Mouse (Mus musculus): ENCODE data around the gene Eif2s1. TPM values are rescaled to one million over a fixed set of nuclear protein-coding genes. Genes with fewer than 3 reads are reported as not detected.

The Eif2s1 gene
- 10 to 100 TPM; 48.4 to 63.7 TPM for total RNA-seq (2021)

DNA sequence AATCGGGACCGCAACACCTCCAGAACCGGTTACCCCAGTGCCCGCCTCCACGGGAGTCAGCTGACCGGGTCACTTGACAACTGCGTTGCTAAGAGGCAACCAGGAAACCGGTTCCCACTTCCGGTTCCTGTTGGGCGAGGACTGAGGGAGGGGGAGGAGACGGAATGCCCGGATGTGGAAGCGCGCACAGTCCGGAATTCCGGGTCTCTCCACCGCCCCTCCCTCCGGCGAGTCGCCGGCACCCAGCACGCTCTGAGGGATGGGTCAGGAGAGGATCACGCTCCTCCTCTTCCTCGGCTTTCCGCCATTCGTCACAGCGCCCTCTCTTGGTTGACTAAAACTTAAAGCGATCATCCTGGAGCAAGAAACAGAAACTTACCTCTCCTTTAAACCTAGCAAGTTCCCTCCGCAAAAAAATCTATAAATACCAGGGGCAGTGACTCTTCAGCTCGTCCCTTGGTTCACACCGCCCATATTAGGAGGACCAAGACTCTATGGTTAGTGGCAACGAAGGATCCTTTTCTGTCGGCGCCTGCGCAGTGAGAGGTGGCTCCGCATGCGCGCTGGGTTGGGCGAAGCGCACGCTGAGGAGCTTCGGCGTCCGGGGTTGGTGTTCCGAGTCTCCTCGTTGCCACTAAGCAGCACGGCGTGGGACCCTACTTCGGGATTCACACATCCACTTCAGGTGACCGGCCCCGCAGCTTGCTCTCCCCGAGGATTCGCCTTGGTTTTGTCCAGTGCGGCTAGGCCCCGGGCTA, at the start of gene Eif2s1, which contains the start of gene Atp6v1d:
TSS of gene Eif2s1 (plus strand) at position 324 of the 758 bp plus-strand sequence.
TSS of gene Atp6v1d (minus strand) at position 143 of the 758 bp plus-strand sequence.
- DNase-seq (ENCODE audit: low spot score in 2 of 2): peak; percentile 98 to 100
- intact Hi-C loops (cut with DNase I): loop anchor here (2.0 to 5.0 kb wide), 4 partner anchors 113 to 634 kb away; partner anchors contain the start of genes Gphn, Mpp5 and Vti1b

DNA sequence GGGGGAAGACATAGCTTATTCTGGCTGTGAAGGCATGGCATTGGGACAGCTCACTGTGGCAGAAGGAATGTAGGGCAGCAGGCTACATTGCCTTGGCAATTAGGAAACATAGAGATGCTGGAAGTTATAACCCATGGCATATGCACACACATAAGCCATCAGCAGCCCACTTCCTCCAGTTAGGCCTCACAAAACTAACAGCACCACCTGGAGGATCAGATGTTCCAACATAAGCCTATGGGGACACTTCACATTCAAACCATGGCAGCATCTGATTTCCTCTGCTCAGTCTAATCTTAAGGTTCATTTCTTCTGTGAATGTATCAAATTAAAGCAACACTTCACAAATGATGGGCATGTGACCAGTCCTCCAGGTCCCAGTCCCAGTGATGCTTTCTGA, 47.2 kb upstream of the Eif2s1 start:
- DNase-seq (ENCODE audit: low spot score in 2 of 2): no peak
- intact Hi-C loops (cut with DNase I): no loop called here

DNA sequence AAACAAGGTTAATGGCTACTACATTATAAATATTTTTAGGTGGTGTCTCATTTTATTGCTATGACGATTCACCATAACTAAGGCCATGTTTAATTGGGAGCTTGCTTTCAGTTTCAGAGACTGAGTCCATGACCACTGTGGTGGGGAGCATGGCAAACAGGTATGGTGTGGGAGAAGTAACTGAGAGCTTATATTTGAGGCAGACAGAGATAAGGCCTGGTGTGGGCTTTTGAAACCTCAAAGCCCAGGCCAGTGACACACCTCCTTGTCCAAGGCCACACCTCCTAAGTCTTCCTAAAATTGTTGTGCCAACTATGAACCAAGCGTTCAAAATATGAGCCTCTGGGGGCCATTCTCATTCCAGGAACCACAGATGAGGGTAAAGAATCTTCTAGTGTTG, 27.1 kb upstream of the Eif2s1 start:
- intact Hi-C loops (cut with DNase I): loop anchor here (10.0 kb wide), 1 partner anchor 780 kb away; no protein-coding TSS in a partner anchor

DNA sequence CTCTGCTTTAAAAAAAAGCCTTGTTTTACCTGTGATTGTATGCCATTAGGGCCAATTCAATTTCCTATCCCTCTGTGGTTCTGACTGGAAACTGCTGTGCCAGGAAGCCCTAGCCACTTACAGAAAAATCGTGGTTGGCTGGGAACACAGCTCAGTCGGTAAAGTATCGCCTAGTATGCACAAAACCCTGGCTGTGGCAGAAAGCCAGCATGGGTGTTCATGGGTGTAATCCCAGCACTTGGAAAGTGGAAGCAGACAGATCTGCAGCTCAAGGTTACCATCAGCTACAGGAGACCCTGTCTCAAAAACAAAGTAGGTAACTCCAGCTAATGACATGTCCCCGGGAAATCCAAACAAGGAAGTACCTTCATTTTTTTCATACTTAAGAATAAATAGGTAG, 21.7 kb upstream of the Eif2s1 start:
- DNase-seq (ENCODE audit: low spot score in 2 of 2): peak in 1 of 2 experiments; percentile 15
- intact Hi-C loops (cut with DNase I): loop anchor here (10.0 kb wide), 1 partner anchor 785 kb away; no protein-coding TSS in a partner anchor

More for the DNA sequence above, 27.1 kb upstream of the Eif2s1 start:
- no peak for DNase-seq (ENCODE audit: low spot score in 2 of 2)

DNA sequence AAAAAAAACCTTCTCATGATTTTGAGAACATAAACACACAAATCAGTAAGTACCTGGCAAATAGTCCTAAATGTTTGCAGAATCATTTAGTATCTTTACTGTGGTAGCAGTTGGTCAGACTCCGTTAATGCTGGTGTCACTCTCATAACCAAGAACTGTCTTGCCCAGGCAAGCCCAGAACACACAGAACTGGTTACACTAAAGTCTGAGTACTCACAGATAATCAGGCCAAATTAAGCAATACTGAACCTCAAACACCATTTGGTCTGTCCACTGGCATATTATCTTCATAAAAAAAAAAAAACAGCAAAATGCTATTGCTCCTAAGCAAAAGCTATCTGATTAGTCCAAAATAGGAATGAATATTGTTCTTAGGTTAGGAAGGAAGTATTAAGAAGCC, 19.2 kb upstream of the Eif2s1 start:
- intact Hi-C loops (cut with DNase I): no loop called here
- DNase-seq (ENCODE audit: low spot score in 2 of 2): no peak

DNA sequence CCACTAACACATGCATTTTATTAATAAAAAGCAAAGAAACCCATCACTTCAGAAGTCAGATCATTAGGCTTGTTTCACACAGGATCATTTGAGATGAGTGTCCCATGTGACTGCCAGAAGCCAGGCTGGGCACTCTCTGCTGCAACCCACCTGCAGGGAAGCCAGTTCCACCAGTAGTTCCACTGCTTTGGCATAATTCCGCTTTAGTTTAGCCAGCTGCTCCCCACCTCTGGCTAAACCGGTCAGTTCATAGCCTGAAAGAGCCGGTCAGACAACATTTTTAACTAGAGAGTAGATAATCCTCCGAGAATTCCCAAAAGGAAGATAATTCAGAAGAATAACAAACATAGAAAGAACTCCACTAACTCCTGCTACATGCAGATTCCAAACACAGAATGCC, 13.4 kb upstream of the Eif2s1 start:
- intact Hi-C loops (cut with DNase I): no loop called here
- no peak for DNase-seq (ENCODE audit: low spot score in 2 of 2)

DNA sequence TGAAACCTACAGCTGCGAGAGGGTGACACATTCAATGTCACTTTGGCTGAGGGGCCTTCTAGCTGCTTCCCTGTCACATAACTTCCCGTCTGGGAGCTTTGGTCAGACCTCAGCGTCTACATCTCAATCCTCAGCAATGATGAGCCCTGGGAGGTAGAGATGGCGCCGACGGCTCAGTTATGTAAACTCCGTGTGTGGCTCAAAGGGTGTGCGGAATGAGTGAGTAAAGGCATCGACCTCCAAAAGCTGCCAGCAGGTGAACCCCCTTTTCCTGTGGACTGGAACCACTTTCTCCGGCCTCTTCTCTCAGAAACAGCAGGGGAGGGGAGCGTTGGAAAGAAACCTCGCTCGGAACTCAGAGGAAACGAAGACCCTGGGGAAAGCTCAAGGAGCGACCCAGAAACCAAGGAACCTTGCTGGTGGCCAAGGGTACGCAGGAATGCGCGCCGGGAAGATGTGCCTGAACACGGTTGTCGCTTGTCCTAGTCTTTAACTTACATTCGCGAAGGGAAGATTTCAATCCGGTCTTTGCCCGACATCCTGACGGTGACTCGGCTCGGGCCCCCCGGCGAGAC, 611 bp upstream of the Eif2s1 start:
- DNase-seq (ENCODE audit: low spot score in 2 of 2): no peak

DNA sequence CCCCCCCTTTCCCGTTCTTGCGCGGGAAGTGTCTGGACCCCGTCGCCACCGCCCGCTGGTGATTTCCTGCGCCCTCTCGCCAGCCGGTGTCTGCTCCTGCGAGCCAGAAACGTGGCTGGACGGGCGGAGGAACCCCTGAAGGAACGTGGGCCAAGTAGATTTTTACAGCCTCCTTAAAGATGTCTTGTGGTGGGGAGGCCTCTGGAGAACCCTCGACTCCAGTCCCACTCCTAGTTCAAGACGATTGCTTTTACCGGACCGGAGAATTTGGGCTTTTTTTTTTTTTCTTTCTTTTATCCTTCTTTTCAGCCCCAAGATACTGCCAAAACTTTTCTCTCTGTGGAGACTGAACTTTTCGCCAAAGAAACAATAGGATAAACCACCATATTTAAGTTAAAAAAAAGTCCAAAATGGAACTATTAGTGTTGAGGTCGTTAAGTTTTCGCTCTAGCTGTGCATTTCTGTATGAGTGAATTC, 673 bp downstream of the Eif2s1 start:
- DNase-seq (ENCODE audit: low spot score in 2 of 2): no peak
- intact Hi-C loops (cut with DNase I): loop anchor here (5.0 kb wide), 3 partner anchors 235 to 635 kb away; partner anchors contain the start of genes Gphn and Vti1b

More for the DNA sequence above, 611 bp upstream of the Eif2s1 start:
- intact Hi-C loops (cut with DNase I): loop anchor here (2.0 to 5.0 kb wide), 4 partner anchors 112 to 634 kb away; partner anchors contain the start of genes Gphn, Mpp5 and Vti1b

DNA sequence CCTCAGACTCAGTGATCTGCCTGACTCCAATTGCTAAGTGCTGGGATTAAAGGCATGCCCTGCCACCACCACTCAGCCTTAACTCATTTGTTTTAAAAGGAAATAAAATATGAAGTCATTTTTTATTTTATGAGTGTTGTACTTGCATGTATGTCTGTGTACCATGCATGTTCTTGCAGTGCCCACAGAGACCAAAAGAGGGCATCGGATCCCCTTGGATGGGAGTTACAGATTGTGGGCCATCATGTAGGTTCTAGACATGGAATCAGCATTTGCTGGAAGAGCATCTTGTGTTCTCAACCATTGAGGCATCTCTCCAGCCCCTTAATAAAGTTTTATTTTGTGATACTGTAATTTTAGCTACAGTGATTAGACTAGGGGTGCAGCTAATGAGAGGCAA, 3.8 kb downstream of the Eif2s1 start:
- intact Hi-C loops (cut with DNase I): no loop called here
- DNase-seq (ENCODE audit: low spot score in 2 of 2): no peak

DNA sequence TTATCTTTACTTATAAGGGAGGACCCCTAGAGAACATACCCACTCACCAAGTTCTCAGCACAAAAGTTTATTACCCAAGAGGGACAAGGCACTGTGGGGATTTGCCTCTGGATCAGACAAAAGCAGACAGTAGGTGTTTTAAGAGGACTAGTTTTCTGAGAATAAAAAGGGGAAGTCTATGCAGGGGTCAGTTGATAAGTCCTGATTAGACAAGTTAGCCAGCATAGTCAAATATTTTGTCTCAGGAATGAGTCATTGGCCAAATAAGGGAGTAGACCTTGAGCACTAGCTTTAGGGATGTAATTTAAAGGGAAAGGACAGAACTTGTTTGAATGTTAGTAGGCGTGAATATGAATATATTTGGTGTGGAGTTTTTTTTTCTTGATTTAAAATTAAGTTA, 6.5 kb downstream of the Eif2s1 start:
- intact Hi-C loops (cut with DNase I): no loop called here
- no peak for DNase-seq (ENCODE audit: low spot score in 2 of 2)

DNA sequence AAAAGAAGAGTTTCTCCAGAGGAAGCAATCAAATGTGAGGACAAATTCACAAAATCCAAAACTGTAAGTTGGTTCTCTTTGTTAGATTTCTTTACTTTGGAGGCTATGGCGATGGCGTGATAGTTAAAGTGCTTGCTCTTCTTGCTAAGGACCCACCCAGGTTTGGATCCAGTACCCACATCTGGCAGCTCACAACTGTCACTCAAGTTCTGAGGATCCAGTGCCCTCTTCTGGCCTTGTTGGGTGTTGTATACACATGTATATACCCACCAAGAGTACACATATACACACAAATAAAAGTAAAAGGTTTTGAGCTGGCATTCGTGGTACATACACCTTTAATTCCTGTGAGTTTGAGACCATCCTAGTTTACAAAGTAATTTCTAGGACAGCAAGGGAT, 13.0 kb downstream of the Eif2s1 start:
- no peak for DNase-seq (ENCODE audit: low spot score in 2 of 2)
- intact Hi-C loops (cut with DNase I): no loop called here

DNA sequence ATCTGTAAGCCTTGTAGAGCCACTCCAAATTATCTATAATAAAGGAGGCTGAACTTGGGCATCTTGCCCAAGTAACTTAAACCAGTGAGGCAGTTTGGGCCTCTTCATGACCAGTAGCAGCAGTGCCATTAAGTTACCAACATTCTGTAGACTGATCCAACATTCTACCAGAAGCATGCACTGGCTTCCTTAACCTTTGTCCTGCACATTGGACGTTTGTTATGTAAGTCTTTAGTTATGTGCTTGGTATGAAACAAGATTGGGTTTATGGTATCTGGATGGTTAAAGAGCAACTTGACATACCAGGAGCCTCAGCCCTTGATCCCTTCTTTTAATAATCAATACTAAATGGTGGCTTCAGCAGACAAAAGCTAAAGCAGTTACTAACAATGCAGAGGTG, 28.4 kb downstream of the Eif2s1 start:
- no peak for DNase-seq (ENCODE audit: low spot score in 2 of 2)
- intact Hi-C loops (cut with DNase I): no loop called here

DNA sequence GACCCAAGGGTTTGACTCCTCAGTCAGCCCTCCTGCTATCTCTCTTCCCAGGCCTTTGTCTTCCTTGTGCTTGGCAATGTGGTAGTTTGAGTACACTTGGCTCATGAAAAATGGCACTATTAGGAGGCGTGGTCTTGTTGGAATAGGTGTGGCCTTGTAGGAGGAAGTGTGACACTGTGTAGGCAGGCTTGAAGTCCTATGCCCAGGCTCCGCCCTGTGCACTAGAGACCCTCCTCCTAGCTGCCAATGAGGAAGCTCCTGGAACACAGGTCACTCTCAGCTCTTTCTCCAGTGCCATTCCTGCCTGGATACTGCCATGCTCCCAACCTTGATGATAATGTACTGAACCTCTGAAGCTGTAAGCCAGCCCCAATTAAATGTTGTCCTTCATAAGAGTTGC, 29.5 kb downstream of the Eif2s1 start:
- DNase-seq (ENCODE audit: low spot score in 2 of 2): no peak
- intact Hi-C loops (cut with DNase I): no loop called here

DNA sequence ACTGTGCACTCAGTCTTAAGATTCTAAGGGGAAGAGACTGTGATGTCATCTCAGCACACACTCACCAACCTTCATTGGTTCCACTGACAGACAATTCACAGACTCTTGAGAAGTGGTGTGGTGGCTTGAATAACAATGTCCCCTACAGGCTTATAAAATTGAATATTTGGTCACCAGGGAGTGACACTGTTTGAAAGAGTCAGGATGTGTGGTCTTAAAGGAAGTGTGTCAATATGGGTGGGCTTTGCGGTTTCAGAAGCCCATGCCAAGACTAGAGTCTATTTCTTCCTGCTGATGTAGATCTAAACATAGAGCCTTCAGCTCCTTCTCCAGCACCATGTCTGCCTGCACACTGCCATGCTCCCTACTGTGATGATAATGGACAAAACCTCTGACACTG, 36.2 kb downstream of the Eif2s1 start:
- intact Hi-C loops (cut with DNase I): no loop called here
- DNase-seq (ENCODE audit: low spot score in 2 of 2): no peak

DNA sequence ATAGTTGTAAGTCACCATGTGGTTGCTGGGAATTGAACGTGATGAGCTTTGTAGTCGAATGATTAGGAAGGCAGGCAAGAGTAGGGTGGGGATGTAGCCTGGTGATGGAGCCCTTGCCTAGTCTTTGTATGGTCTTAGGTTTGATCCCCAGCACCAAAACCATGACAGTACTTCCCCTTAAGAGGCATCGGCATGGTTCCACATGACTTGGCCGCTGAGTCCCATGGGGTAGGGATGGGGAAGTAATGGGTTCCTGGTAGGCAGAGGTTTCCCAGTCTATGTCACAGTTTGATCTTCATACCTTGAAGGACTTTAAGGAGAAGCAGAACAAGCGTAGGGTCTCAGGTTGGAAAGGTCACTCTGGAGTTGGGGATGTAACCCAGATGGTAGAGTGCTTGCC, 39.8 kb downstream of the Eif2s1 start:
- intact Hi-C loops (cut with DNase I): no loop called here
- DNase-seq (ENCODE audit: low spot score in 2 of 2): no peak

DNA sequence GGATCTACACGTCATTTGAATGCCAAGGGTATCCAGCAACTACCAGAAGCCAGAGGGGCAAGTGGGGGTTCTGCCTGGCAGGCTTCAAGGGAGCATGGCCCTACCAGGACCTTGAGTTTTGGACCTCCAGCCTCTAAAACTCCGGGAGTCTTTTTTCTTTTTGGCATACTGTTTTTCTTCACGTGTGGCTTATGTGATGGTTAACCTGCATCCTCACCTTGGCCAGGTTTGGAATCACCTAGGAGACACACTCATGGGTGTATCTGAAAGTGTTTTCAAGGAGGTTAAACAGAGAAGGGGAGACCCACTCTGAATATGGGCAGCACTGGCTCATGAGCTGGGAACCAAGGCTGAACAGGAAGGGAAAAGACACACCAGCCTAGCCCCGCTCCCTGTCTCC, 41.7 kb downstream of the Eif2s1 start:
- DNase-seq (ENCODE audit: low spot score in 2 of 2): no peak
- intact Hi-C loops (cut with DNase I): no loop called here

DNA sequence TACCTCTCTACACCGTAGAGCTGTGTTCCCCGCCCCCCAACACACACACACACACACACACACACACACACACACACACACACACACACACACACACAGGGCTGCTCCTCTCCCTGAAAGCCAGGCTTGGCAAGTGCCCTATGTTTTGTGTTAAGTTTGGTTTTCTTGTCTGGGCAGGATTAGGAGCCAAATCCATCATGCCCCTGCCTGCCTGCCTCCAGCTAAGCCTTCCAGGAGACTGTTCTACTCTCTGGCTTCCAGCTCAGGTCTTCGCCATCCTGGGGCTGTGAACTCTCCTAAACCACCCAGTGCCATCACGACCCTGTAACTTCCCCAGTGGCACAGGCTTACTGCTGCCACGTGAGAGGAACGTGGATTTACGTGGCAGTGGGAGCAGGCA, 42.9 kb downstream of the Eif2s1 start:
- intact Hi-C loops (cut with DNase I): no loop called here
- DNase-seq (ENCODE audit: low spot score in 2 of 2): no peak

DNA sequence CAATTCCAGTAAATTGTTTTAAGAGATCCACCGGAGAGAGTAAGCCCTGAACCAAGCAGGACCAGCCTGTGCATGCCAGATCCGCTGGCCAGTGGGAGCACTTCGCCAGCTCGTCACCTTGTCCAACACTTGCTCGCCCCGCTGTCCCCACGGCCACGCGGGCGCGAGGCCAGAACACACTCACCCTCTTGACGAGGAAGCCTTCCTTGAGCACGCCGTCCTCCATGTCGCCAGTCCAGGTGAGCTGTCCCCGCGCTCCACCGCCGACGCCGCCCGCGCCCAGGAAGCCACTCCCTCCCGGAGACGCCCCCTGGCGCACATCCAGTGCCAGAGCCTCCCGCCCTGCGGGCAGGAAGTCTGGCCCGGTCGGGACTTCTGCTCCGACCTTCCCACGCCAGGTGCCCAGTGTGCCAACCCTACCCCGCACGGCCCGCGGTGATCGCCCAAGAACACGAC, 45.1 kb downstream of the Eif2s1 start, which contains the start of gene Plek2:
TSS of gene Plek2 (minus strand) at position 258 of the 456 bp plus-strand sequence.
- no peak for DNase-seq (ENCODE audit: low spot score in 2 of 2)
- intact Hi-C loops (cut with DNase I): no loop called here

DNA sequence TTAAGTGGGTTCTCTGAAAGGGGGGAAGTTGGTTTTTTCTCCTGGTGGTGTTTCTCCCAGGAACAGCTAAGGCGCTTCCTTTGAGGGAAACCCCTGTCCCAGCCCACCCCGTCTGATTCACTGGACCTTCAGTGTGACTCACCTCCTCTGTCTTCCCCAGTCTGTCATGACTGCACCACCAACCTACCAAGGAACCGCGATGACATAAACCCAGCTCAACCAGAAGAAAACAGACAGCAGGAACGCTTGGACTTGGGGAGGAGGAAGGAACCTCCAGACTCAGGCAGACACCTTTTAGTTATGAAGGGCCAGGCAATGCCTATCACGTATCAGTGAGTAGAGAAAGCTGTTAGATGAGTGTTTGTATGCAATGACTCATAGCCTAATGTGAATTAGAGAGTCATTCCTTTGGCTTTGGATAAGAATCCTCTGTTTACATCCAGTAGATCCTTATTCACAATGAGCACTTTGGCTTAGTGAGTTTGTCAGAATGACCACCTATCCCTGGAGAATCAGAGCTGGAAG, 46.5 kb downstream of the Eif2s1 start:
- intact Hi-C loops (cut with DNase I): no loop called here
- DNase-seq (ENCODE audit: low spot score in 2 of 2): peak in 1 of 2 experiments; percentile 14

DNA sequence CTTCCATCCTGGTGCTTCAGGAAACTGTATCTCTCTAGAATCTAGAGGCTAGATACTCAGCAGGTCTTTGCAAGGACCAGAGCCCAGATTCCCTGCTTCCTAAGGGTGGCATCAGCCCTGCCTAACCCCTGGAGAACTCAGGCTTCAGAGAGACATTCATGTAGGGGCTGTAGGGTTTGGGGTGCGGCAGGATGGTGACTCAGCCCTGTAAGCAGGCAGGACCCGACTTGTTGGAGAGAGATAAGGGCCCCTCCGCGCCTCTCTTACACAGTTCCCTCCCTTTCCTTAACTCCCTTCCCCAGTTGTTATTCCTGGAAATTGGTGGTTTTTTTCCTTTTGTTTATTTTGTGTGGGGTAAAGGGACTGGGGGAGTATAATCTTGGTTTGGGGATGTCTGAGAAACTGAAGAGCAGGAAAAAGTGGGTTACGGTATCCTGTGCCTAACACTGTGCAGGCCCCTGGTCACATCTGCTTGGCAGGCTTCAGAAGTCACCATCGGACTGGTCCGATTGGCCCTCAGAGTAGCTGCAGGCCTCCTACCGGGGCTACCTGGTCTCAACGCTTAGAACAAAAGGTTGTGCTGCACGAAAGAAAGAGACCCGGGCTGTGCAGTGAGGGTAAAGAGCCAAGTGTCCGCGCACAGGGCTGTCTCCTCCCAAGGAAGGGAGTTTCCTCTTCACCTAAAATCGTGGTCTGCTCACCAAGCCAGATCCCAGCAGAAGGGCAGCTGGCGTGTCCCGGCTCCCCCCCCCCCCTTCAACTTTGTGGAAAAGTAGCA, 49.3 kb downstream of the Eif2s1 start:
- DNase-seq (ENCODE audit: low spot score in 2 of 2): no peak
- intact Hi-C loops (cut with DNase I): no loop called here

All from left cerebral cortex, postnatal 25 days (tissue).